Mouse (Mus musculus): ENCODE results near the gene Rps7. TPM values are rescaled to one million over a fixed set of nuclear protein-coding genes. Genes with fewer than 3 reads are reported as not detected.
A peak's percentile ranks its signal among the peaks of the same experiment; 100 is the strongest.

The Rps7 gene
- polyA plus RNA-seq, 1 experiment from 2014 or later: 537 TPM

- peak within 1 kb of the TSS; percentile 87 for H3K27ac ChIP-seq (ENCODE audit: low read depth, low read length)
- H3K9ac ChIP-seq (replicated peaks; ENCODE audit: low read depth, low read length): peak within 1 kb of the TSS; percentile 70
- peak within 1 kb of the TSS; percentile 92 for H3K4me2 ChIP-seq (ENCODE audit: low read depth, low read length)
- H3K36me3 ChIP-seq (ENCODE audit: control insufficient read depth, insufficient read depth, low read length): peaks cover 6% of the 10 kb centered on the region; the same call in 1 of the 2 replicates
- no peaks in the 10 kb centered on the region for H3K27me3 ChIP-seq (ENCODE audit: control insufficient read depth, insufficient read depth, low read length)
- 1% methylated on average over 52 of the region's 52 CpGs for WGBS
- H3K9me3 ChIP-seq (ENCODE audit: control insufficient read depth, low read length): no peaks in the 10 kb centered on the region
- ATAC-seq (ENCODE audit: low read depth): peak; percentile 97
- H3K4me1 ChIP-seq (ENCODE audit: control insufficient read depth, insufficient read depth, low read length): peaks cover 6% of the 10 kb centered on the region
- H3K4me3 ChIP-seq (ENCODE audit: low read depth, low read length): peak within 1 kb of the TSS; percentile 72
Measured at GRCm38 (mm10) chr12:28649141-28650110, 13.7 kb upstream of the Rps7 start, which contains the start of gene Rnaseh1. Gene Rnaseh1 (plus strand): TSS chr12:28649602.

GRCm38 (mm10) chr12:28638778-28639177 lies 3.0 kb upstream of the Rps7 start:
- no peak overlapping the region for H3K27ac ChIP-seq (ENCODE audit: low read depth, low read length)
- no peak overlapping the region for H3K4me2 ChIP-seq (ENCODE audit: low read depth, low read length)
- no peaks in the 10 kb centered on the region for H3K9me3 ChIP-seq (ENCODE audit: control insufficient read depth, low read length)
- no peaks in the 10 kb centered on the region for H3K27me3 ChIP-seq (ENCODE audit: control insufficient read depth, insufficient read depth, low read length)
- ATAC-seq (ENCODE audit: low read depth): no peak
- peaks cover 8% of the 10 kb centered on the region for H3K4me1 ChIP-seq (ENCODE audit: control insufficient read depth, insufficient read depth, low read length)
- WGBS: 79% methylated on average over 2 of the region's 2 CpGs
- no peak overlapping the region for H3K4me3 ChIP-seq (ENCODE audit: low read depth, low read length)
- H3K36me3 ChIP-seq (ENCODE audit: control insufficient read depth, insufficient read depth, low read length): peaks cover under 1% of the 10 kb centered on the region; the same call in 1 of the 2 replicates
- H3K9ac ChIP-seq (replicated peaks; ENCODE audit: low read depth, low read length): no peak overlapping the region

- WGBS: 90% methylated on average over 6 of the region's 6 CpGs
- H3K4me2 ChIP-seq (ENCODE audit: low read depth, low read length): peak overlapping the region; percentile 43
- peaks cover 22% of the 10 kb centered on the region for H3K36me3 ChIP-seq (ENCODE audit: control insufficient read depth, insufficient read depth, low read length)
- H3K9ac ChIP-seq (replicated peaks; ENCODE audit: low read depth, low read length): no peak overlapping the region
- no peak overlapping the region for H3K27ac ChIP-seq (ENCODE audit: low read depth, low read length)
- ATAC-seq (ENCODE audit: low read depth): no peak
- H3K4me1 ChIP-seq (ENCODE audit: control insufficient read depth, insufficient read depth, low read length): peaks cover 8% of the 10 kb centered on the region
- no peaks in the 10 kb centered on the region for H3K27me3 ChIP-seq (ENCODE audit: control insufficient read depth, insufficient read depth, low read length)
- peak overlapping the region; percentile 86; the same call in 1 of the 2 replicates for H3K4me3 ChIP-seq (ENCODE audit: low read depth, low read length)
- H3K9me3 ChIP-seq (ENCODE audit: control insufficient read depth, low read length): no peaks in the 10 kb centered on the region
Measured at GRCm38 (mm10) chr12:28636543-28636942, 790 bp upstream of the Rps7 start.

- peak overlapping the region; percentile 94 for H3K9ac ChIP-seq (replicated peaks; ENCODE audit: low read depth, low read length)
- H3K9me3 ChIP-seq (ENCODE audit: control insufficient read depth, low read length): no peaks in the 10 kb centered on the region
- H3K27ac ChIP-seq (ENCODE audit: low read depth, low read length): peak overlapping the region; percentile 87
- WGBS: 2% methylated on average over 23 of the region's 23 CpGs
- peaks cover 8% of the 10 kb centered on the region for H3K4me1 ChIP-seq (ENCODE audit: control insufficient read depth, insufficient read depth, low read length)
- H3K4me2 ChIP-seq (ENCODE audit: low read depth, low read length): peak overlapping the region; percentile 60
- H3K36me3 ChIP-seq (ENCODE audit: control insufficient read depth, insufficient read depth, low read length): peaks cover 36% of the 10 kb centered on the region
- ATAC-seq (ENCODE audit: low read depth): peak; percentile 26
- H3K27me3 ChIP-seq (ENCODE audit: control insufficient read depth, insufficient read depth, low read length): no peaks in the 10 kb centered on the region
- H3K4me3 ChIP-seq (ENCODE audit: low read depth, low read length): peak overlapping the region; percentile 86
Measured at GRCm38 (mm10) chr12:28635058-28635534, 657 bp downstream of the Rps7 start.

GRCm38 (mm10) chr12:28628436-28628835 lies 7.3 kb downstream of the Rps7 start:
- H3K4me1 ChIP-seq (ENCODE audit: control insufficient read depth, insufficient read depth, low read length): no peaks in the 10 kb centered on the region
- WGBS: 88% methylated on average over 2 of the region's 2 CpGs

GRCm38 (mm10) chr12:28627092-28627491 lies 8.7 kb downstream of the Rps7 start:
- Histone ChIP-seq H3K9me3 (ENCODE audit: control insufficient read depth, low read length) (no peaks in the 10 kb centered on the region), H3K27me3 (ENCODE audit: control insufficient read depth, insufficient read depth, low read length) (no peaks in the 10 kb centered on the region), H3K4me2 (ENCODE audit: low read depth, low read length) (no peak overlapping the region), H3K9ac (replicated peaks; ENCODE audit: low read depth, low read length) (no peak overlapping the region), H3K4me1 (ENCODE audit: control insufficient read depth, insufficient read depth, low read length) (no peaks in the 10 kb centered on the region), H3K27ac (ENCODE audit: low read depth, low read length) (no peak overlapping the region), H3K4me3 (ENCODE audit: low read depth, low read length) (no peak overlapping the region), H3K36me3 (ENCODE audit: control insufficient read depth, insufficient read depth, low read length) (peaks cover 33% of the 10 kb centered on the region)
- no peak for ATAC-seq (ENCODE audit: low read depth)
- 84% methylated on average over 4 of the region's 4 CpGs for WGBS

More at GRCm38 (mm10) chr12:28628436-28628835, 7.3 kb downstream of the Rps7 start:
- H3K4me2 ChIP-seq (ENCODE audit: low read depth, low read length): no peak overlapping the region
- peaks cover 46% of the 10 kb centered on the region for H3K36me3 ChIP-seq (ENCODE audit: control insufficient read depth, insufficient read depth, low read length)
- H3K27me3 ChIP-seq (ENCODE audit: control insufficient read depth, insufficient read depth, low read length): no peaks in the 10 kb centered on the region
- H3K9ac ChIP-seq (replicated peaks; ENCODE audit: low read depth, low read length): no peak overlapping the region
- H3K27ac ChIP-seq (ENCODE audit: low read depth, low read length): no peak overlapping the region
- no peak for ATAC-seq (ENCODE audit: low read depth)
- no peaks in the 10 kb centered on the region for H3K9me3 ChIP-seq (ENCODE audit: control insufficient read depth, low read length)
- H3K4me3 ChIP-seq (ENCODE audit: low read depth, low read length): no peak overlapping the region

- no peak overlapping the region for H3K4me3 ChIP-seq (ENCODE audit: low read depth, low read length)
- ATAC-seq (ENCODE audit: low read depth): no peak
- H3K27ac ChIP-seq (ENCODE audit: low read depth, low read length): no peak overlapping the region
- H3K9ac ChIP-seq (replicated peaks; ENCODE audit: low read depth, low read length): no peak overlapping the region
- 89% methylated on average over 7 of the region's 7 CpGs for WGBS
- H3K27me3 ChIP-seq (ENCODE audit: control insufficient read depth, insufficient read depth, low read length): no peaks in the 10 kb centered on the region
- H3K4me1 ChIP-seq (ENCODE audit: control insufficient read depth, insufficient read depth, low read length): no peaks in the 10 kb centered on the region
- H3K4me2 ChIP-seq (ENCODE audit: low read depth, low read length): no peak overlapping the region
- no peaks in the 10 kb centered on the region for H3K9me3 ChIP-seq (ENCODE audit: control insufficient read depth, low read length)
- peaks cover 16% of the 10 kb centered on the region for H3K36me3 ChIP-seq (ENCODE audit: control insufficient read depth, insufficient read depth, low read length)
Measured at GRCm38 (mm10) chr12:28625407-28625806, 10.3 kb downstream of the Rps7 start.

- Histone ChIP-seq H3K27me3 (ENCODE audit: control insufficient read depth, insufficient read depth, low read length) (no peaks in the 10 kb centered on the region), H3K4me2 (ENCODE audit: low read depth, low read length) (no peak overlapping the region), H3K9ac (replicated peaks; ENCODE audit: low read depth, low read length) (no peak overlapping the region), H3K36me3 (ENCODE audit: control insufficient read depth, insufficient read depth, low read length) (peaks cover 8% of the 10 kb centered on the region), H3K4me1 (ENCODE audit: control insufficient read depth, insufficient read depth, low read length) (no peaks in the 10 kb centered on the region), H3K9me3 (ENCODE audit: control insufficient read depth, low read length) (no peaks in the 10 kb centered on the region), H3K27ac (ENCODE audit: low read depth, low read length) (no peak overlapping the region), H3K4me3 (ENCODE audit: low read depth, low read length) (no peak overlapping the region)
- ATAC-seq (ENCODE audit: low read depth): no peak
- WGBS: 85% methylated on average over 2 of the region's 2 CpGs
Measured at GRCm38 (mm10) chr12:28624251-28624650, 11.5 kb downstream of the Rps7 start.

- H3K27ac ChIP-seq (ENCODE audit: low read depth, low read length): no peak within 1 kb of the TSS
- no peaks in the 10 kb centered on the region for H3K27me3 ChIP-seq (ENCODE audit: control insufficient read depth, insufficient read depth, low read length)
- no peak within 1 kb of the TSS for H3K4me2 ChIP-seq (ENCODE audit: low read depth, low read length)
- no peak within 1 kb of the TSS for H3K9ac ChIP-seq (replicated peaks; ENCODE audit: low read depth, low read length)
- no peak within 1 kb of the TSS for H3K4me3 ChIP-seq (ENCODE audit: low read depth, low read length)
- 73% methylated on average over 5 of the region's 5 CpGs for WGBS
- H3K4me1 ChIP-seq (ENCODE audit: control insufficient read depth, insufficient read depth, low read length): no peaks in the 10 kb centered on the region
- no peak for ATAC-seq (ENCODE audit: low read depth)
- no peaks in the 10 kb centered on the region for H3K36me3 ChIP-seq (ENCODE audit: control insufficient read depth, insufficient read depth, low read length)
- H3K9me3 ChIP-seq (ENCODE audit: control insufficient read depth, low read length): no peaks in the 10 kb centered on the region
Measured at GRCm38 (mm10) chr12:28623195-28623594, 12.6 kb downstream of the Rps7 start, which contains the start of gene Colec11. Gene Colec11 (minus strand): TSS chr12:28623377.
